Mouse (Mus musculus): ENCODE measurements around the gene Ubtfl1. TPM values are rescaled to one million over a fixed set of nuclear protein-coding genes. Genes with fewer than 3 reads are reported as not detected.
"Not testable (repeated sequence)": the region's sequence is repeated elsewhere in the genome, so short reads cannot be mapped to it uniquely, and the experiment has no call there.

Gene Ubtfl1
- total RNA-seq (2021): not detected
- long read RNA-seq: 0 reads

DNA sequence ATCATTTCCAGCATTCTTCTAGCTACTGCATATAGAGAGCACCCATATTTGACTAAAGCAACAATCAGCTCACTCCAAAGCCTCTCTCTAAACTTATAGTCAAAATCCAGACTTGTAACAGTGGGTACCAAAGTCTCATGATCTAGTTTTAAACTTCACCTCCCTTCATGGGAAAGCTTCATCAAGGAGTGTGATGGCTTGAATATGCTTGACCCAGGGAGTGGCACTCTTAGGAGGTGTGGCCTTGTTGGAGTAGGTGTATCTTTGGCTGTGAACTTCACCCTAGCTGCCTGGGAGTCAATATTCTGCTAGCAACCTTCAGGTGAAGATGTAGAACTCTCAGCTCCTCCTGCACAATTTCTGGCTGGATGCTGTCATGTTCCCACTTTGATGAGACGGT, at the start of gene Ubtfl1:
Gene Ubtfl1, plus strand, starts transcription at position 301 of the 400 bp plus-strand sequence.
- DNase-seq (ENCODE audit: low spot score in 2 of 2): no peak

- DNase-seq (ENCODE audit: low spot score in 2 of 2): not testable (repeated sequence)
Measured at GRCm38 (mm10) chr9:18373026-18373425, 31.2 kb upstream of the Ubtfl1 start.

GRCm38 (mm10) chr9:18385782-18386181, 18.4 kb upstream of the Ubtfl1 start:
- DNase-seq (ENCODE audit: low spot score in 2 of 2): no peak

DNA sequence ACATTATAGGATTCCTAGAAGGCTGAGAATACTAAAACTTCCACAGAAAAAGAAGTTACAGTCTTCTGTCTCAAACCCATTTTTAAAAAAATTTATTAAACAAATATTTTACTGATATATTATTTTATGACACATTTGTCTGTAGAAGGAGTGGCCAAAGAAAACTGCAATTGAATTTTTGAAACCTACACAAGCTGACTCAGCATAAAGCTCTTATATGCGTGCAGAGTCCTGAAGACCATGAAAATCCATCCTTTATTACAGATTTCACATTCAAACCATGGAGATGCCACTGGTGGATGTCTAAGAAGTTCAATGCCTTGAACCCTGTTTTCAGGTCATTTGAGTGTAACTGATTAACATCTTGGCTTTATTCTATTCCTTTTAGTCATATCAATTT, 4.6 kb upstream of the Ubtfl1 start:
- DNase-seq (ENCODE audit: low spot score in 2 of 2): no peak

GRCm38 (mm10) chr9:18402895-18403294, 1.3 kb upstream of the Ubtfl1 start, which contains the start of gene Naalad2:
Naalad2 (minus strand) TSS chr9:18402995.
- DNase-seq (ENCODE audit: low spot score in 2 of 2): not testable (repeated sequence)

DNA sequence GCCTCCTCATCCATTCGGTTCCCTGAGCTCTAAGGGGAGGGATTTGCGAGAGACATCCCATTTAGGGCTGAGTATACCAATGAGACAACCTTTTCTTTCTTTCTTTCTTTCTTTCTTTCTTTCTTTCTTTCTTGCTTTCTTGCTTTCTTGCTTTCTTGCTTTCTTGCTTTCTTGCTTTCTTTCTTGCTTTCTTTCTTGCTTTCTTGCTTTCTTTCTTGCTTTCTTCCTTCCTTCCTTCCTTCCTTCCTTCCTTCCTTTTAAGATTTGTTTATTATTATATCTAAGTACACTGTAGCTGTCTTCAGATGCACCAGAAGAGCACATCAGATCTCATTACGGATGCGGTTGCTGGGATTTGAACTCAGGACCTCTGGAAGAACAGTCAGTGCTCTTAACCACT, 8.2 kb downstream of the Ubtfl1 start:
- DNase-seq (ENCODE audit: low spot score in 2 of 2): not testable (repeated sequence)

DNA sequence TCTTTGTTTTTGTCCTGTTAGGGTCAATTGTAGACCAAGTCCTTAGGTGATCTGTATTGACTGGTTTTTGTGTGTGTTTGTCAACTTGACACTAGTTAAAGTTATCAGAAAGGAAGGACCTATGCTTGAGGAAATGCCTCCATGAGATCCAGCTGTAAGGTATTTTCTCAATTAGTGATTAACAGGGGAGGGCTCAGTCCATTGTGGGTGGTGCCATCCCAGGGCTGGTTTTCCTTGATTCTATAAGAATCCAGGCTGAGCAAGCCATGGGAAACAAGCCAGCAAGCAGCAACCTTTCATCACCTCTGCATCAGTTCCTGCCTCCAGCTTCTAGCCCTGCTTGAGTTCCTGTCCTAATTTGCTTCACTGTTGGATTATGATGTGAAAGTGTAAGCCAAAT, 26.1 kb downstream of the Ubtfl1 start, which contains the start of gene Mbd3l2:
Gene Mbd3l2, plus strand, starts transcription at position 301 of the 400 bp plus-strand sequence.
- DNase-seq (ENCODE audit: low spot score in 2 of 2): no peak

GRCm38 (mm10) chr9:18431687-18432086, 27.5 kb downstream of the Ubtfl1 start:
- DNase-seq (ENCODE audit: low spot score in 2 of 2): peak; percentile 2 to 17

- DNase-seq (ENCODE audit: low spot score in 2 of 2): no peak
Measured at GRCm38 (mm10) chr9:18456520-18456919, 52.3 kb downstream of the Ubtfl1 start.

Small RNA genes within 50 kb of the gene (microRNA-seq; reads per million reads assigned to microRNA genes)
- gene Gm22854: 0 reads per million in 2 experiments

Other genes with a start within 250 kb of the Ubtfl1 start
- gene Chordc1, start 112.3 kb upstream of the Ubtfl1 start, total RNA-seq (2021): 100 to 1,000 TPM; 118 to 119 TPM
- gene Naalad2, start 1.4 kb upstream of the Ubtfl1 start, total RNA-seq (2021): under 1 TPM; 0.33 to 0.89 TPM
- not detected for gene Mbd3l2, start 26.2 kb downstream of the Ubtfl1 start, total RNA-seq (2021)
- gene Zfp558, start 73.8 kb downstream of the Ubtfl1 start, total RNA-seq (2021): 1 to 10 TPM; 2.3 to 2.5 TPM
- not detected for gene Mbd3l1, start 73.9 kb downstream of the Ubtfl1 start, total RNA-seq (2021)

Data from layer of hippocampus, adult 18-20 months (tissue).